Mouse (Mus musculus) cerebral cortex, adult 2 months (tissue): ENCODE measurements around the gene Pigb.

ENCODE experiments used
- WGBS: fragments of 180-500 bp; shearing (Covaris S2); methylation state at CpG from one replicate; pipeline ENCODE4 v1.1.7; 2018; 5-methylcytosine and 5-hydroxymethylcytosine counted together

The Pigb gene

DNA sequence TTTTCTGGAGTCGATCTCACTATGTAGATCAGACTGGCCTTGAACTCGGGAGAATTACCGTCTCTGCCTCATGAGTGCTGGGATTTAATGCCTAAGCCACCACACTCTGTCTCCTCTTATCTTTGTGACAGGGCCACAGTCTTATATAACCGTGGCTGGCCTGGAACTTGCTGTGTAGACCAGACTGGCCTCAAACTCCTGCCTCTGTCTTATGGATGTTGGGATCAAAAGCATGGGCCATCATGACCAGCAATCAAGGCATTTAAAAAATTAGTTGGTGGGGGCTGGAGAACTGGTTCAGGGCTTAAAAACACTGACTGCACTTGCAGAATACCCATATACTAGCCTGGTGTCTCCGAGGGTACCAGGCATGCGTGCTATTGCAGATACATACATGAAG, at the start of gene Pigb:
Gene Pigb, minus strand, starts transcription at position 299 of the 400 bp plus-strand sequence.
- 26% methylated on average over 6 of the region's 6 CpGs for WGBS

DNA sequence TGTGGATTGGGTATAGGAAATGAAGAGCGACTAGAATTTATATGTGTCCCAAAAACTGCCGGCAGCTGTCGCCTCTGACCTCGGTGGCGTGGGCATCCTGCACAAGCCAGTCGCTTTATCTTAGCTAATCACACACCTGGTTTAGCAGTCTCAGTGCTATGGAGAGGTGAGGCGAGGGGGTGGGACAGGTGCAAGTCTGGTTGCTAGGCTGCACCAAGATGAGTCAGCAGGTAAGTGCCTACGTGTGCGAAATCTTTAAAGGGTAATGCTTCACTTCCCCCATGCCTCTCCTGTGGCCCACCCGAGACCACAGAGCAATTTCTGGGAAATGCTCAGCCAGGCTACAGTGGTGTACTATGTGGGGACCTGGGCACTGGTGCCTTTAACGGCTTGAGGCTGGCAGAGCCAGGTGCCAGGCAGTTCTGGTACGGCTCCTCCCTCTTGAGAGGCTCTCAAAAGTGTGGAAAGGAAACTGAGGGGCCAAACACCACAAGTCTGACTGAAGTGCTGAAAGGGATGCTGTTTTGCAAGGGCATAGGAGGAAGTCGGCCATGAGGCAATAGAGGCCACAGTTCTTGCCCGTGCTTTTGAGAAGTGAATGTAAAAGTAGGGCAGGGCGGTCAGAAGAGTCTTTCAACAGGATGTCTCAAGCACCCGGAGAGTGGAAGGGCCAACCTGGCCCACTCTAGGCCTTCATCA, 49.2 kb upstream of the Pigb start:
- 80% methylated on average over 16 of the region's 16 CpGs for WGBS

DNA sequence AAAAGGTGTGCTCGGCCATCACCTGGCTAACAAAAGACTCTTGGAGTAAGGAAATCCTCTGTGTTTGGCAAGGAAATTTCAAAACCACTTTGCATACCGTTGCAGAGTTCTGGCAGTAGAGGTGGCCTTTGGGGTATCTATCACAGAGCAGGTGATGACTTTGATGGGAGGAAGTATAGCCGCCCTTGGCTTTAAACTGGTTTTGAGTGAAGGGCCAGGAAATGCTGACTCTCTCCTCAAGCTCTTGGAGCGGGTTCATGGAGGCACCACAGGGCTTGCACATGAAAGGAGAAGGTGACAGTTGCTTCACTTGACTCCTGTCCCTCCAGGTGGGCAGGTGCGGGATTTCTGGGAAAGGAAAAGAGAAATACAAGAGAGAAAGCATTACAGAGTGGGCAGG, 47.4 kb upstream of the Pigb start:
- WGBS, result 89% methylated on average over 5 of the region's 5 CpGs

DNA sequence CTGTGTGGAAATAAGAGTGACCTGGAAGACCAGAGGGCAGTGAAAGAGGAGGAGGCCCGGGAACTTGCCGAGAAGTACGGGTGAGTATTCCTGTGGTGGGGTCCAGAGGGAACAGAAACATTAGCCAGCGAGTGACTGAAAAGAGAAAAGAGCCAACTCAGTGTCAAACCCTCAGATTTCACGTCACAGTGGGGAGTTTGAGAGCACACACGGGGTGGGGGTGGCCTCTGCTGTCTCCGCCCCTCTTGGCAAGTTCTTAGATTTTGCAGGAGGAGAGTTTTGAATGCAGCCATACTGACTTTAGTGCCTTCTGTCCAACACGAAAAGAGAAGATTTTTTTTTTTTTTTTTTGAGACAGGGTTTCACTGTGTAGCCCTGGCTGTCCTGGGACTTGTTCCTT, 46.9 kb upstream of the Pigb start:
- 63% methylated on average over 8 of the region's 8 CpGs for WGBS

DNA sequence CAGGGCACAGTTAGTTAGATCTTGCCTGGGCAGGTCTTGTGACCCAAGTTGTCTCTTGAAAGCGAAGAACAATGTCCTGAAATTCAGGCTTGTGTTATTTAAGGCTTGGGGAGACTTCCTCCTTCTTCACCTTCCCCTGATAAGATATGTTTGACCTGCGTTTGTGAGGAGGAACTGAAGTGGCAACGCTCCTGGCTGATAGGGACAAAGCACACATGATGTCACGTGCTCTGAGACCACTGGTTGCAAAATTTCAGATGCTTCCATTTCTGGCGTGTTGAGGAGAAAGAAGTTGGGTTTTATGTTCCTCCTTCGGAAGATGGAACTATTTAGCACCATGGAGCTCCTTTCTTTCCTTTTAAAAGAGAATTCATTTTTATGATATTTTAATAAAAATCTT, 45.7 kb upstream of the Pigb start:
- 77% methylated on average over 6 of the region's 6 CpGs for WGBS

DNA sequence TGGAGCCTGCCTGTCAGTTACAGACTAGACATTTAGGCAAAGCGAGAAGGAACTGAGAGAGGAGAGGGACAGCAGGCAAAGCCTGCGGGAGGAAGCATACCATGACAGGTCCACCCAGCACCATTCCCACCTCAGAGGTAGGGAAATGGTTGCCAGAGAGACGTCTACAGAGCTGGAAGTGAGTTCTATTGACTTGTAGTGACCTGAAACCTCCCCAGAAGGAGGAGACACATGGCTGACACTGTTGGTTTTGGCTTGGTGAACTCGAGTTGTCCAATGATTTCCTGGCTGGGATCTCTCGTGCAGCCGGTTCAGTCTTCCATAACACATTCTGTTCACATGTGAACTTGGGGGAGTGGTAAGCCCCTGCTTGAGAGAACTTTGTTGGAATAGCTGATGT, 43.8 kb upstream of the Pigb start:
- 75% methylated on average over 6 of the region's 6 CpGs for WGBS

DNA sequence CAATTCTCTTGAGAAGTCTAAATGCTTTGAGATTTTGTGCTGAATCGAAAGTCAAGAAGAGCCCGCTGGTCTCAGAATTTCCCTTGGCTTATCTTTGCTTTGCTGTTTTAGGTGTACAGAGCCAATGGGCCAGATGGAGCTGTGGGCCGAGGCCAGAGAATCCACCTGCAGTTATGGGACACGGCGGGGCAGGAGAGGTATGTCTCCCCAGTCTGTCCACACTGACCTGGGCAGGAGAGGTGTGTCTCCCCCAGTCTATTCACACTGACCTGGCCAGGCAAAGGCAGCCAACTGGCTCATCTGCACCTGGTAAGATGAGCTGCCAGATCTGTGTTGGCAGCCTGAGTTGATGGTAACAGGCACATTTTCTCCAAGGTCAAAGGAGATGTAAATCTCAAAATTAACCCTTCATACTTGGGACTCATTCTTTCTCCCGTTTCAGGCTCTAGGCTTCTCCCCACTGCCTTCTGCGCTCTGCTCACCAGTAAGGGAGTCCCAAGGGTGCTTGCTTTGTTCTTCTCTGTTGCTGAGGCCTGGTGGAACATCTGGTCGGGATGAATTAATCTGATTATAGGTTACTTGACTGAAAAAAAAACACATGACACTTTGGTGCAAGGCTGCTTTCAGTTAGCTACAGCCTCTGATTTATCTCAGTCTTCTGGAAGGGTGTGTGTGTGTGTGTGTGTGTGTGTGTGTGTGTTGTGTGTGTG, 42.3 kb upstream of the Pigb start:
- WGBS, result 90% methylated on average over 8 of the region's 8 CpGs

DNA sequence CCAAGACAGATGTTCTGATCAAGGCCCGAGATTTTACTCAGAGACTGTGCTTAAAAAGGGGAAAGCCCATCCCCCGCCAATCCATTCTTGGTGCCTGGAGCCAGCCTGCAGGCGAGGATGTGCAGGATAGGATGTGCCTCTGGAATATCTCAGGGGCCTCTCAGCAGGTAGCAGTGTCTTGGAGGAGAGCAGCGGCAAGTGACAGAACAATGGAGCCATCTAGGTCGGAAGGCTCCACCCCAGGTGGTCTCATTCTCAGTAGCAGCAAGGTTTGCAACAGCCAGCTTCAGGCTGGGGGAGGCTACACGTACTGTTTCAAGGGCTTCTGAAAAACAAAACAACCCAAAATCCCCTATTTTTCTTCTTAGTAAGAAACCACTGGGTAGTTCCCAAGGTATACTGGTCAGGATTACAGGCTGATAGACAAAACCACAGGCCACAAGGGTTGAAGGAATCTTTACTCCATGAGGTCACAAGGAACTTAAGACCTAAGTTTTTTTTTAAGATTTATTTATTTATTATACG, 39.7 kb upstream of the Pigb start:
- 67% methylated on average over 7 of the region's 7 CpGs for WGBS

DNA sequence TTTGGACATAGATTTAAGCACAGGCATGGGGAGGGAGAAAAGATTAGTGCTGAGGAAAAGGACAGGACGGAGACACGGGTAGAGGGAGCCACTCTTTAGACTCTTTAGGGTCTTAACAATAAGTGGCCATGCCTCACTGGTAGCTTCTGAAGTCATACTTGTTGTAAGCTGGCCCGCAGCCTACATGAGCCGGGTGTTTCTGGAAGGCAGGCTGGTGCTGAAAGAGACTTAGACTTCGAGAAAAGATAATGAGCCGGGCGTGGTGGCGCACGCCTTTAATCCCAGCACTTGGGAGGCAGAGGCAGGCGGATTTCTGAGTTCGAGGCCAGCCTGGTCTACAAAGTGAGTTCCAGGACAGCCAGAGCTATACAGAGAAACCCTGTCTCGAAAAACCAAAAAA, 39.2 kb upstream of the Pigb start:
- 83% methylated on average over 11 of the region's 12 CpGs for WGBS

DNA sequence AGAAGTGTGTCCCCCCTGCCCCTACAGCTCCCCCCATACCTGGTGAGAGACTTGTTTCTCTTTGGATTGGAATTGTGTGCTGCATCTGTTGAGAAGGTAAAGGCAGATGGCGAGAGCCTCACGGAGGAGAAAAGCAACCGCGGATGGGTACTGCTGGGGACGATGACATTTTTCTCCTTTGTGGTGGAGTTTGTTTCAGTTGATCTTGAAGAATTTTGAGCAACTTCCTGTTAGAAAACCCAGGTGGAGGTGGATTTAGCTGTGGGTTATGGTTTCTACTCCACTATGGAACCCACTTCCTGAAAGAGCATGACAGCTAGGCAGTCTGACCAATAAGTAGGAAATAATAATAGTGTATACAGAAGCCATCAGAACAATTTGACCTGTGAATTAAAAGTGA, 33.0 kb upstream of the Pigb start:
- WGBS, result 89% methylated on average over 5 of the region's 5 CpGs

DNA sequence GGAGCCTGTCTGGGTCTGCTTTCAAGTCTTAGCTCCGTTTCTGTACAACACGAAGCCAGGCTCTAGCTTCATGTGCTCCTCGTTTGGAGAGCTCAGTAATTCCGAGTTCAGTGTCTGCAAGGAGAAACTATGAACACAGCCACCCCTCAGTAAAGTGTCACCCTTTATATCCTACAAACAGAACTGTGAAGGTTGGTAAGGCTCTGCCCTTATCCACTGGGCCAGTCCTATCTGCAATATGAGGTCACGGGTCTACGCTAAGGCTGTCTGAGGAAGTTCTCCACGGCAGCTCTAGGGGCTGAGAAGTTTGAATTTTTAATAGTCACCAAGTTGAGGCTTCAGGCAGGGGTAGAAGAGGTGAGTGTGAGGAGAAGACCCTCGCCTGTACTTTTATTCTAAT, 32.2 kb upstream of the Pigb start:
- 87% methylated on average over 8 of the region's 8 CpGs for WGBS

DNA sequence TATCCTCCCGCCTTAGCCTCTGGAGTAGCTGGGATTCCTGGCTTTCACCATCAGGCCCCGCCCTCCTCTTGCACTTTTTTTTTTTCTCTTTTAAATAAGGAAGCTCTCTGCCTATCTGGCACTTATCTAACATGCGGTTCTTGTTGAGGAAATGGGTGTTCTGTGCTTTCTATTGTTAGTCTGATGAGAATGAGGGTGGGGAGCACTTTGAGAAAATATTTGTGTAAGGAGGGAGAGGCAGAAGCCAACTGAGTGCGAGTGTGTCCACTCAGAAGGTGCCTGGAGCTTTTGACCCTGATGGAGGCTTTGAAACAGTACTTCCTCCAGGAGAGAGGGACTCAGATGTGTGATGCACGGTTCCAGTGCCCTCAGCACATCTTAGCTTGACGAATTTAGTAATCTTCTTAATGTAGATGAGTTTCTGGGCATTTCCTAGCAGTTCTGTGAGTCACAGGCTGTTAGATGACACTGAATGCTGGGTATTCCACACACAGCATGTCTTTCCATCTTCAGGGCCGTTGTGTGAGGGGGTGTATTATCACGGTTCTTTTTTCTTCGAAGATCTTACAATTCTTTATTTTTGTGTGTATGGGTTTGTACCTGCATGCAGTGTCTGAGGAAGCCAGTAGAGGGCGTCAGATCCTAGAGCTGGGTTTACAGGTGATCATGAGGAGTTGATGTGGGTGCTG, 30.9 kb upstream of the Pigb start:
- WGBS, result 50% methylated on average over 10 of the region's 10 CpGs

DNA sequence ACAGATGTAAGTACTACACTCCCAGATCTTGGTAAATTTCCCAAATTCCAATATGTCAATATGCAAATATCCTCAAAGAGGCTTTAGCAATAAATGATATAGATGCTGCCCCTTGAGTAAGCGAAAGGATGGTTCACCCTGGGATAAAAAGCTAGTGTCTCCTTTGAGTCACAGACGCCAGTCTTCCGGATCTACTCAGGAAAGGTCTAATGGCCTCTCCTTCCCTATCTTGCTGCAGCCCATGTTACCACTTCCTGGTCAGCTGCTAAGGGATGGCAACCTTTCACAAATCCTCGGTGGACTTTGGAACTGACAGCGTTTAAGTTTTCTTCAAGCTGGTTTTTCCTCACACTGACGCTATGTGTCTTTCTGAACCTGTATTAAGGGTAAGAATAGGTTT, 28.5 kb upstream of the Pigb start:
- 67% methylated on average over 6 of the region's 6 CpGs for WGBS

DNA sequence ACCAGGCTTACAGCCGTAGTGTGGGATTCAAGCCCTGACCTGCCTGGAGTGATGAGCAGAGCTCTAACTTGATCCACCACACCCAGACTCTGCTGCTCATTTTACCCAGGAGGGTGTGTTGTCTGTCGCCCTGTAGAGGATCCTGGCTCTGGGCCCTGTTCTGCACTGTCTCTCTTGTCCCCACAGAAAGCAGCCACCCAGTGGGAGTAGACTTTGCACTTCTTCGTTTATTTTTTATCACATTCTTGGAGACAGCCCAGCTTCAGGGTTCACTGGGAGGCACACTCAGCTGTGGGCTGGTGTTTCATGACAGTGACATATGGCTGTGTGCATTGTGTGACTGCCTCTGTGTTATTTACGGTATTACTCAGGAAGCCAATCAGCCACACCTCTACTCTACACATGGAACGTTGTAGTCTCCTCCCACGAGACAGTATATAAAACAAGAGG, 28.1 kb upstream of the Pigb start:
- WGBS, result 29% methylated on average over 6 of the region's 6 CpGs

DNA sequence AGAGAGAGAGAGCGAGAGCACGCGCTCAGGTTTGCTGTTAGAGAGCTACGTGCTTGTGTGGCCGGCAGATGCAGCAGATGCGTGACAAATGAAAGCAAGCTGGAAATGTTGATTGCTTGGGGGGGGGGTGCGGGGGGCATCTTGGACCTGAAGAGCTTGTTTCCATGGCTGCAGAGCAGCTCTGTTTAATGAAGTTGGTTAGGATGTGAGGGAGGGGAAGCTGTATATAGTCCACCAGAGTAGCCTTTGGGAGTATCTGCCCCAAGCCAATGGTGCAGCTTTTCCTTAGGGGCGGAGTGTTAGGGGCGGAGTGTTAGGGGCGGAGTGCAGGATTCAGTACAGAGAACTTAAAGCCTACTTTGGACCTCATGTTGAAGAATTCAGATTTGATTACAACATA, 26.9 kb upstream of the Pigb start:
- WGBS, result 67% methylated on average over 10 of the region's 10 CpGs

DNA sequence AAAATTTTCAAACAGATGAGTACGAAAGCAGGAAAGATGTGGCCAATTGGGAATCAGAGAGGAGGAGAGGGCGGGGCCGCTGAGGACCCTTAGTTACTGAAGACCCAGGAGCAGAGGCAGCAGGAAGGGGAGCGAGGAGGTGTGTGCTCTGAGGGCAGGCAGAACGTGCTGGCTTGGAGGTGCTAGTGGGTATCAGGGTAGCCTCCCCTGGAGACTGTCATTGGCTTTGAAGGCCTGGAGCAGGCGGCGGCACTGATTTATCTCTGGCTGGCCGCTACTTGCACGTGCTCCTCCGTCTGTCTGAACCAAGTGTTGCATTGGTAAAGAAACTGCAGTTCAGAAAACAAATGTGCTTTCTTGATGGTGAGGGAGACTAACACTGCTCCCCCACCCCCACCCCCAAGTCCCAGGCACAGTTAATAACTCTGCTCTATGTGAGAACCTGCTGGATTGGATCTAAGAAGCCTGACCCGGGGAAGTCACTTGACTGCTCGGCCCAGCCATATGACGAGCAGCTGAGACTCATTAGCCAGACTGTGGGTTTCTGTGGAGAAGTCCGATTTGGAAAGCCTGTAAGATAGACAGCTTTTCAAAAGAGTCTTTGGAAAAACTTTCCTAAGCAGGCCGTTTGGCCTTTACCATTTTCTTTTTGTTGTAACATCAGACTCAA, 23.6 kb upstream of the Pigb start:
- WGBS, result 57% methylated on average over 15 of the region's 15 CpGs

DNA sequence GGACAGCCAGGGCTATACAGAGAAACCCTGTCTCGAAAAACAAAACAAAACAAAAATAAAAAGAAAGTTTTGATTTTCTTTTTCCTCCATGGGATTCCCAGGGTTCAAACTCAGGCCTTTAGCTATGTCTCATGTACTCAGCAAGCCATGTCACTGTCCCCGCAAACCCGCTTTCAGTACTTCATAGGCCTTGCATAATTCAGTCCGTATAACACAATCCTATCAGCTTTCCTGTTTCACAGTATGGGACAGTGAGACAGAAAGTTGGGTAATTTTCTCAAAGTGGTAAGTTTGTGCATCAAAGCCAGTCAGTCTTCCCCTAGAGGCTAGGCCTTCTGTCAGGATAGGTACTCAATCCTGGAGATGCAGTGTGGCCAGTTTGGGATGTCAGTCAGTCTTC, 19.0 kb upstream of the Pigb start:
- WGBS, result 89% methylated on average over 4 of the region's 4 CpGs

DNA sequence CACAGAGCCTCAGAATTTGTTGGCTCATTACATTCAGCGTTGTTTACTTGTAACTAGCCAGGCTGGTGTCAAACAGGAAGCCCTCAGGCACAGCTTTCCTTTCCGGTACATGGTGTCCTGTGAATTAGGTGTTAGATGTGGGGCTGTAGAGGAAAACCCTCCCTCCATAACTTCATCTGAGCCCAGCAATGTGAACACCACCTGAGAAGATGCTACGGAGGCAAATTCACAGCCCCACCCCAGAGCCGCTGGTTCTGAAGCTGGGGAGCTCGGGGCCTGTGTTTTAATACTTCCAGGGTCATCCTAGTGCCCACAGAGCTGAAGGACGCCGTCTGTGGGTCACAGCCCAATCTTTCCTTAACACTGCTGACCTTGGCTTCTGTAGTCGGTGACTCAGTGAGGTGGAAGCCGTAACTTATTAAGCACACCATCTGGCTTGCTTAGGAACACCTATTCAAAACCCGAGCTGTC, 15.3 kb upstream of the Pigb start:
- WGBS, result 76% methylated on average over 10 of the region's 10 CpGs

DNA sequence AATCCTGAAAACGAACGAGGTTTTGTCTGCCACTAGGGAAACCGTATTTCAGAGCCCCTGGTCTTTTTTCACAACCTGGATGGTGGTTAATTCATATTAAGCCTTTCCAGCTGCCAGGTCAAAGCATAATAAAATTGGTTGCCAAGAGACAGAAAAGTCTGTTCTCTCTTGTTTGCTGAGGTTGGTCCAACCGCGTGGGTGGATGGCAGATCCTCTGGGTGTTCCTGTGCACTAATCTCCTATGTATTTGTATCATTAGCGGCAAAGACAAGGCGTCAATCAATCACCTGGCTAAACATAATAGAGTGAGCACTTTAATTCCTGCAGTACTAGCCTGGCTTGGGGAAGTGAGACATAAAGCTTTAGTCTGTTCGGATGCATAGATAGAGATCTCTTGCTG, 10.4 kb upstream of the Pigb start:
- 57% methylated on average over 8 of the region's 8 CpGs for WGBS

DNA sequence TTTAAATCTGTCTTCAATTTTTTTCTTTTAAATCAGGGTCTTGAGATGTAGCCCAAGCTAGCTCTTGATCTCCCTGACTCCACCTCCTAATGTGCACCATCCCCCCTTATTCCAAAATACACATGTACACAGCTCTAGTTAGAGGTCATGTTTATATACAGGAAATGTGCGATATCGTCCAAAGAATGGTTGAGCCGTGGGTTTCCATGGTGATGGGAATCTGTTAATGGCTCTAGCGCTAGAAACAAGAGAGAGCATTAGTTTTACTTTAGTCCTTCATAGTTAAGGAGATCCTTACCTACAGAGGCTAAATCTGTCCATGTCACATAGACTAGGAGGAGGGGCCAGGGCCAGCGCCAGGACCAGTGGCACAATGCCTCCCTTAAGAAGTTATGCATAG, 9.7 kb upstream of the Pigb start:
- WGBS, result 29% methylated on average over 5 of the region's 5 CpGs

DNA sequence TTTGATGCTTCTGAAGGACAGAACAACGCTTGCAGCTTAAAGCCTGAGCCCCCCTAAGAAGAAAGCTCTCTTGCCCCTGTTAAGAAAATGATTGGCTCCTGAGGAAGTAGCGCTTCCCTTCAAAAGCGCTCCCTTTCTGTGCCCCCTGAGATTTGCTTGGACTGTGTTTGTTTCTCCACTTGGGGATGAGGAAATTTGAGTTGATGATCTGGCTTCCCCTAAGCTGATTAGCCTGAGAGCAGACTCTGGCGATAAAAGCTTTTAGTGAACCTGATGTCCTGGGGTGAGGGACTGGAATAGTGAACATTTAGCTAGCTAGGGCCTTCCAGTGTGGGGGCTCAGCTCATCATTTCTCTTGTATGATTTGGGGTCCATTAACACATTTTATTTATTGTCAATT, 8.7 kb upstream of the Pigb start:
- WGBS, result 61% methylated on average over 4 of the region's 4 CpGs

DNA sequence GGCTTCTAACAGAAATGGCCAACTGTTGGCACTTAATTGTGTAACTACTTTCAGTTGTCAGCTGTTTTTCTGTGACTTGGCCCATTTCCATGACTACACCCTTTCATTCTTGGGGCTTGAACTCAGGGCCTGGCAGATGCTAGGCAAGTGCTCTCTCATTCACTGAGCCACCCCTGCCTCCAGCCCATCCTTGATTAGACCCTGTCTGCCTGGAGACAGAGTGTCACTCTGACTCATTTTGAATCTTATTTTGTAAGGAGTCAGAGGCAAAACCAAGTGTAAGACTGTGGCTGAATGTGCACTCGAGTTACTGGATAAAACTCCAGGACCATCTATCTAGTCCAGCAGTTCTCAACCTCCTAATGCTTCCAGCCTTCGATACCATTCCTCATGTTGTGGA, 7.7 kb upstream of the Pigb start:
- 79% methylated on average over 2 of the region's 2 CpGs for WGBS
